In genomic region chr13:43005131-43005579, GRCm38 (mm10) we compare ENCODE assay signal across 10 mouse cellular contexts.
DNase-seq lines count a peak whose midpoint lies in the region; ATAC-seq lines count a peak whose summit lies in the region.
"Had no signal": no experiment of that assay in that cellular context is flagged by ENCODE, and none has a peak within 500 bp of the region (broad histone marks: within the 10 kb centered on the region; RNA-seq: fewer than 3 reads in every experiment).

No protein-coding gene starts in this region.

- no peak overlapping the region for H3K9ac ChIP-seq in embryonic facial prominence, embryonic 14.5 days (ENCODE audit: low read depth, low read length)
- no peak overlapping the region for H3K9ac ChIP-seq in intestine, embryonic 14.5 days (ENCODE audit: low read length)

- no peaks in the 10 kb centered on the region for H3K36me3 ChIP-seq in embryonic facial prominence, embryonic 14.5 days (ENCODE audit: control insufficient read depth, insufficient read depth, low read length)
- H3K36me3 ChIP-seq in intestine, embryonic 14.5 days (ENCODE audit: control insufficient read depth, insufficient read depth, low read length), result no peaks in the 10 kb centered on the region
- H3K36me3 ChIP-seq: midbrain, embryonic 10.5 days had no signal

- ATAC-seq in embryonic facial prominence, embryonic 14.5 days (ENCODE audit: low read depth), result no peak
- ATAC-seq in intestine, embryonic 14.5 days (replicated peaks; ENCODE audit: low FRiP score, low TSS enrichment, low read depth), result 0 out of 2 replicates have a peak, but pooled peaks have one; percentile 36
- ATAC-seq in cerebellum, adult (ENCODE audit: insufficient number of reproducible peaks, low FRiP score, low TSS enrichment), result no peak

- intact Hi-C loops in left cerebral cortex, postnatal 36 days (cut with DNase I), result no loop called here

- no peaks in the 10 kb centered on the region for H3K9me3 ChIP-seq in embryonic facial prominence, embryonic 14.5 days (ENCODE audit: control insufficient read depth, low read length)
- no peaks in the 10 kb centered on the region for H3K9me3 ChIP-seq in intestine, embryonic 14.5 days (ENCODE audit: control insufficient read depth, low read length)
- H3K9me3 ChIP-seq: midbrain, embryonic 10.5 days had no signal

- DNase-seq in adrenal gland, adult 2 months, result peak; percentile 9
- DNase-seq in adrenal gland, postnatal 4 days (ENCODE audit: low spot score in 2 of 2), result no peak
- DNase-seq in embryonic facial prominence, embryonic 14.5 days (ENCODE audit: low spot score), result peak; percentile 51
- DNase-seq in intestine, embryonic 14.5 days (ENCODE audit: low spot score), result peak; percentile 67
- DNase-seq in lung, postnatal 10 days, result peak; percentile 84
- DNase-seq in left cerebral cortex, postnatal 36 days (ENCODE audit: low spot score in 2 of 2), result no peak
- no peak for DNase-seq in frontal cortex, postnatal 10 days (ENCODE audit: low spot score in 2 of 2)
- DNase-seq: right cerebral cortex, postnatal 25 days had no signal

- no peak overlapping the region for H3K27ac ChIP-seq in embryonic facial prominence, embryonic 14.5 days (replicated peaks; ENCODE audit: low read depth, low read length)
- peak overlapping the region; percentile 40; the same call in 1 of the 2 replicates for H3K27ac ChIP-seq in intestine, embryonic 14.5 days (ENCODE audit: low read depth)
- H3K27ac ChIP-seq: midbrain, embryonic 10.5 days had no signal

- H3K4me1 ChIP-seq in embryonic facial prominence, embryonic 14.5 days (ENCODE audit: control insufficient read depth, insufficient read depth, low read length), result no peaks in the 10 kb centered on the region
- H3K4me1 ChIP-seq in intestine, embryonic 14.5 days (replicated peaks; ENCODE audit: control insufficient read depth, insufficient read depth, low read length), result peaks cover 8% of the 10 kb centered on the region

- H3K27me3 ChIP-seq in embryonic facial prominence, embryonic 14.5 days (replicated peaks; ENCODE audit: control insufficient read depth, insufficient read depth, low read length), result no peaks in the 10 kb centered on the region
- no peaks in the 10 kb centered on the region for H3K27me3 ChIP-seq in intestine, embryonic 14.5 days (replicated peaks; ENCODE audit: control insufficient read depth, insufficient read depth, low read length)

- WGBS in embryonic facial prominence, embryonic 14.5 days, result 11% methylated on average over 3 of the region's 3 CpGs
- WGBS in intestine, embryonic 14.5 days, result 14% methylated on average over 3 of the region's 3 CpGs

- no peak overlapping the region for H3K4me2 ChIP-seq in embryonic facial prominence, embryonic 14.5 days (ENCODE audit: low read depth, low read length)
- H3K4me2 ChIP-seq in intestine, embryonic 14.5 days (ENCODE audit: low read length), result peak overlapping the region; percentile 20; the same call in 1 of the 2 replicates

- no peak overlapping the region for H3K4me3 ChIP-seq in embryonic facial prominence, embryonic 14.5 days (ENCODE audit: low read depth, low read length)
- H3K4me3 ChIP-seq in intestine, embryonic 14.5 days (ENCODE audit: low read depth, low read length), result no peak overlapping the region
- H3K4me3 ChIP-seq: midbrain, embryonic 10.5 days had no signal

Comparison
In these comparisons a context has a peak if more than half of its experiments do, and no peak if none do; other contexts are left out.
1. DNase-seq: peak in adrenal gland, adult 2 months (single experiment), embryonic facial prominence, embryonic 14.5 days (single experiment), intestine, embryonic 14.5 days (single experiment) and lung, postnatal 10 days (single experiment); none in adrenal gland, postnatal 4 days (0 of 2), left cerebral cortex, postnatal 36 days (0 of 2) and frontal cortex, postnatal 10 days (0 of 2).